Mouse (Mus musculus): ENCODE measurements around the gene Trpv4.

GRCm38 (mm10) chr5:114687901-114688300, 29.7 kb upstream of the Trpv4 start:
- TF ChIP-seq POLR2A (IDR thresholded peaks at IDR 0.05; ENCODE audit: borderline replicate concordance, control insufficient read depth, low read depth, low read length) (no peak), CTCF (IDR thresholded peaks at IDR 0.05; ENCODE audit: control insufficient read depth, insufficient read depth, low read length) (no peak)
